Mouse (Mus musculus): Measurements from ENCODE around the gene Mapkapk3. TPM values are rescaled to one million over a fixed set of nuclear protein-coding genes. Genes with fewer than 3 reads are reported as not detected.
A peak's percentile ranks its signal among the peaks of the same experiment; 100 is the strongest.
"Not testable (repeated sequence)": the region's sequence is repeated elsewhere in the genome, so short reads cannot be mapped to it uniquely, and the experiment has no call there.

Gene Mapkapk3
- total RNA-seq, 2 experiments from 2014 or later, result 53.7 to 54.3 TPM

DNA sequence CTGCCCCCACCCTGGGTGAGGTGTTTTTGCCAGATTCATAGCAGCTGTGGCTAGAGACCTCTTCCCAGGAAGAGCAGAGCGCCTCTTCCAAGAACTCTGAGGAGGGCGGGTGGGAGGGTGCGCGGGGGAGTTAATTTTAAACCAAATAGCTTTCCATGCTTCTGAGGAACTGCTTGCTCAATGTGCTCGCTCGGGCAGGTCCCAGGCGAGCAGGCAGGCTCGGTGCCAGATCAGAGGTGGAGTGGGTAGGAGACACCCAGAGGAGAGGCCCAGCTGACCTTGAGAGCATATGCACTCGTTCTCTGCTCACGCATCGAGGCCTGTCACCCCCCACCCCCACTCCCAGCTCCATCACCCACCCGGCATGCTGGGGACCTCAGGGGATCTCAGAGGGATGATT, 18.2 kb upstream of the Mapkapk3 start:
- peak; percentile 75 to 85 for DNase-seq

DNA sequence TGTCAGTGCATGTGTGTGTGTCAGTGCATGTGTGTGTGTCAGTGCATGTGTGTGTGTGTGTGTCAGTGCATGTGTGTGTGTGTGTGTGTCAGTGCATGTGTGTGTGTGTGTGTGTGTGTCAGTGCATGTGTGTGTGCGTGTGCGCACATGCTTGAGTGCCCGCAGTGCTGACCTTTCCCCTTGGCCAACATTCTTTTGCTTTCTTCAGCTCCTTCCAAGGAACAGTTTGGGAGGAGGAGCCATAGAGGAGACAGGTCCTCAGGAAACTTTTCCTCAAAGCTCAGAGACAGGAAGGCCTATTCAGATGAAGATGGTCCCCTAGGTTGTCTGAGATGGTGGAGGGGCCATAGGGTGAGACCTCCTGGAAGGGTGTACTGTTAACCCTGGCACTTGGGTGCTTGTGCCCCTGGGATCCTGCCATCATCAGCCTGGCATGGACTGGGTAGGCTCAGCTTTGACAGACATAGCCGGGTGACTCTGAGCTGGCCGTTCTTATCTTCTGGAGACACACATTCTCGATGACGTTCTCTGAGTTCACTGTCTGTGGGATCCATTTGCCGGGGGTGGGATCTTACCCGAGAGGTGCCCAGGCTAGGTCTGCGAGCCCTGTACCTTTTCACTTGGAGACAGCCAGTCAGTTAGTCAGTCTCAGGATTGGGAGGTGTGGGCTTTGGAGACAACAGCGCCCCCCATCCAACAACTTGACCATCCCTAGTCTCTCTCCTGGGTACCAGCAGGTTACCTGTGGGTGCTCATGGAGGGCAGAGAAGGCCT, 17.6 kb upstream of the Mapkapk3 start:
- no peak for DNase-seq

DNA sequence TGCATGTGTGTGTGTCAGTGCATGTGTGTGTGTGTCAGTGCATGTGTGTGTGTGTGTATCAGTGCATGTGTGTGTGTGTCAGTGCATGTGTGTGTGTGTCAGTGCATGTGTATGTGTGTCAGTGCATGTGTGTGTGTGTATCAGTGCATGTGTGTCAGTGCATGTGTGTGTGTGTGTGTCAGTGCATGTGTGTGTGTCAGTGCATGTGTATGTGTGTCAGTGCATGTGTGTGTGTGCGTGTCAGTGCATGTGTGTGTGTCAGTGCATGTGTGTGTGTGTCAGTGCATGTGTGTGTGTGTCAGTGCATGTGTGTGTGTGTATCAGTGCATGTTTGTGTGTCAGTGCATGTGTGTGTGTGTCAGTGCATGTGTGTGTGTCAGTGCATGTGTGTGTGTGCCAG, 17.0 kb upstream of the Mapkapk3 start:
- DNase-seq, result not testable (repeated sequence)

GRCm38 (mm10) chr9:107305601-107306542, 16.2 kb upstream of the Mapkapk3 start:
- no peak for DNase-seq

GRCm38 (mm10) chr9:107305012-107305411, 15.3 kb upstream of the Mapkapk3 start:
- no peak for DNase-seq

DNA sequence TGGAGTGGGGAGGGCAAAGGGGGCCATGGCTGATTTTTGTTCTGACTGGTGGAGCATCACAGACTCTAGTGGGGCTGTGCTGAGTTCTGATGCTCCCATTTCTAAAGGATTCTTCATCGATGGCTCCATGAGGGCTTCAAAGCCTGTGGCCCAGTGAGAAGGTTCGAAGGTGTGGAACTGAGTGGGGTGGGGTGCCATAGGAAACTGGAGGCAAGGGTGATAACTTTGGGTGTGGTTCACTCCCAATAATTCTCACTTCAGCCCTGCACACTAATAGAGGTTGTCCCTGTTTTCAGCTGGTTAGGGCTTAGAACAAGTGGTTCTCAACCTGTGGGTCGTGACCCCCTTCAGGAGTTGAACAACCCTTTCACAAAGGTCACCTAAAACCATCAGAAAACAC, 14.7 kb upstream of the Mapkapk3 start:
- DNase-seq, result no peak

DNA sequence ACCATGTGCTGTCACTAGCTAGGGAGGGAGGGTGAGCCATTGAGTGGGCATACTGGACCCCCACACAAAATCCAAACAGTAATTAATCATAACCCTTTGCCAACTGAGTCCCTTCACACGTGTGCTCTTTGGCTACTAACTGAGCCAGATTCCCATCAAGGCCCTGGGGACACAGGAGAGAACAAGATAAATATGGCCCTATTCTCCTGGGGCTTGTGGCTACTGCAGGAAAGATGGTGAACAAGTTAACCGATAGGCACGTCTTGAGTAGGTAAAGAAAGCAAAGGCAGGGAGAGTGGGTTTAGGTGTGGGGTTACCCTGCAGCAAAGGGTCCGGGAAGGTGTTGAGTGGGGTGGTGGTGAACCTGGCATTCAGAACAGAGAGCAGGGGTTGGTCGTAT, 14.2 kb upstream of the Mapkapk3 start:
- no peak for DNase-seq

- DNase-seq, result no peak
Measured at GRCm38 (mm10) chr9:107303121-107303820, 13.6 kb upstream of the Mapkapk3 start.

- no peak for DNase-seq
Measured at GRCm38 (mm10) chr9:107302592-107302991, 12.9 kb upstream of the Mapkapk3 start.

- DNase-seq, result no peak
Measured at GRCm38 (mm10) chr9:107301554-107302331, 12.1 kb upstream of the Mapkapk3 start.

DNA sequence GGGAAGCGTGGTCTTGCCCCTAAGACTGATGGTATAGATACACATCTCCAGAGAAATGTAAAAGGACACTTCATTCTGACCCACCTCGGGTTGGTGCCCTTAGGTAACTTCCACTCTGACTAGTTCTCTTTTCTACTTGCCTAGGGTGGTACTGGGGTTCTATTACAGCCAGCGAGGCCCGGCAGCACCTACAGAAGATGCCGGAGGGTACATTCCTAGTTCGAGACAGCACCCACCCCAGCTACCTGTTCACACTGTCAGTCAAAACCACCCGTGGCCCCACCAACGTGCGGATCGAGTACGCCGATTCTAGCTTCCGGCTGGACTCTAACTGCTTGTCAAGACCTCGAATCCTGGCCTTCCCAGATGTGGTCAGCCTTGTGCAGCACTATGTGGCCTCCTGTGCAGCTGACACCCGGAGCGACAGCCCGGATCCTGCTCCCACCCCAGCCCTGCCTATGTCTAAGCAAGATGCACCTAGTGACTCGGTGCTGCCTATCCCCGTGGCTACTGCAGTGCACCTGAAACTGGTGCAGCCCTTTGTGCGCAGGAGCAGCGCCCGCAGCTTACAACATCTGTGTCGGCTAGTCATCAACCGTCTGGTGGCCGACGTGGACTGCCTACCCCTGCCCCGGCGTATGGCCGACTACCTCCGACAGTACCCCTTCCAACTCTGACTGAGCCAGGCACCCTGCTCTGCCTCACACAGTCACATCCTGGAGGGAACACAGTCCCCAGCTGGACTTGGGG, 10.7 kb upstream of the Mapkapk3 start:
- DNase-seq, result no peak

DNA sequence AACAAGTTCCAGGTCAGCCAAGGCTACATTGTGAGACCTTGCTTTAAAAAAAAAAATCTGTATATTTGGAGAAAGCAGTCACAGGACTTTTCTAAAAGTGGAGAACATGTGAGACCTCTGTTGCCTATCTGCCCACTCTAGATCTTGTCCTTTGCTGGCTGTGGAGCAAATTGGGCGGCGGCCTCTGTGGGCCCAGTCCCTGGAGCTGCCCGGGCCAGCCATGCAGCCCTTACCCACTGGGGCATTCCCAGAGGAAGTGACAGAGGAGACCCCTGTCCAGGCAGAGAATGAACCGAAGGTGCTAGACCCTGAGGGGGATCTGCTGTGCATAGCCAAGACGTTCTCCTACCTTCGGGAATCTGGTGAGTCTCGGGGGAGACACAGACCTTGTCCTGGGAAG, 10.1 kb upstream of the Mapkapk3 start:
- DNase-seq, result no peak

- DNase-seq, result no peak
Measured at GRCm38 (mm10) chr9:107298876-107299275, 9.2 kb upstream of the Mapkapk3 start.

GRCm38 (mm10) chr9:107298059-107298780, 8.5 kb upstream of the Mapkapk3 start:
- no peak for DNase-seq

- no peak for DNase-seq
Measured at GRCm38 (mm10) chr9:107297658-107298057, 8.0 kb upstream of the Mapkapk3 start.

DNA sequence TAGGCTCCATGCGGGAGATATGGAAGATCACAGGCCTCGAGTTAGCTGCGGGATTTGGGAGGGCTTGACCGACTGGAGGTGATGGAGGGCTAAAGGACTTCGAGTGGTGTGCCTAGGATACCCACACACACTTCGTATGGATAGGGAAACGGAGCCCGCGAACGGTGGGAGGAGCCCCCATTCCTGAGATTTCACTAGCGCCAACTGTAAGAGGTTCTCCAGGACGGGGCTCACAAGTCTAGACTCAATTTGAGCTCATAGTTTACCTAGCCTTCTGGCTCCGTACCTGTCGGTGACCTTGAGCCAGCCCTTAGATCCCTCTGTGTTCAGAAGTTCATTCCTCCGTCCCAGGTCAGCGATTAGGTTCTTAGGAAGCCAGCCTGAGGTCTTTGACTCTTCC, 7.4 kb upstream of the Mapkapk3 start:
- no peak for DNase-seq

DNA sequence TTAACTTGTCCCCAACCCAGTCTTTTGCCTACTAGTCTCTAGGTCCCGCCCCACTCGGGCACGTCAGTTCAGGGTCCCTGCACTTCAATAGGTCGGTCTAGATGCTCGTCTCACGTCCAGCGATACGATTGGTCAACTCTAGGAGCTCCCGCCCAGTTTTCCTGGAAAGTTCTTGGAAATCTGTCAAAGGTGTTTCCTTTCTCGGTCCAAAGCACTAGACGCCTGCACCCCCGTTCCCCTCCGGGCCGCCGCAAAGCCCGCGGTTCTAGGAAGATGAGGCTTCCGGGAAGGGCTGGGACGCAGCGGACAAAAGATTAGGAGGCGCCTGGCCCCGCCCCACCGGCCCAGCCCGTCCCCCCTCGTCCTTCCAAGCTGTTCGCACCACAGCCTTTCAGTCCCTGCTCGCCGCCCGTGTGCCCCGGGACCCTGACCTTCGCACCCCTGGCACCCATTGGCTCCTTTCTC, 6.9 kb upstream of the Mapkapk3 start:
- peak; percentile 92 for DNase-seq

GRCm38 (mm10) chr9:107296041-107296440, 6.4 kb upstream of the Mapkapk3 start:
- no peak for DNase-seq

DNA sequence AAGGTAGTCTGAATTCAATTTTAAA, 6.2 kb upstream of the Mapkapk3 start, which contains the start of gene Cish:
Gene Cish (plus strand): TSS at position 11 of the 25 bp plus-strand sequence.
- DNase-seq, result no peak

GRCm38 (mm10) chr9:107295616-107296015, 5.9 kb upstream of the Mapkapk3 start:
- no peak for DNase-seq

DNA sequence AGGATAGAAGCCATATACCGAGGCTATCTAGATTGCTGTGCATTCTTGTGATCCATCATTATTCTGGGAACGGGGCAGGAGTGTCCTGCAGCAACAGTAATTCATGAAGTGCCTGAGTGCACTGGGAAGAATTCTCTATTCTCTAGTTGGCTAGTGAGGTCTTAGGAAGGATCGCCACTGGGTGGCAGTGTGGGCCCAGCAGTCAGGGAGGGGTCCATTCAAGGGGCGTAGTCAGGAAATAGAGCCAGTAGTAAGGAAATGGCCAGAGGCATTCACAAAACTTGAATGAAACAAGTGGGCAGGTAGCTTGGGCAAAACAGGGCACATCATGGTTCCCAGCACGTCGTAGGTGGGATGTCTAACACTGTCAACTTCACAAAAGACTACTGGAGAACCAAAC, 4.6 kb upstream of the Mapkapk3 start:
- peak; percentile 84 to 90 for DNase-seq
